Mouse (Mus musculus): ENCODE measurements around the gene Robo1. TPM values are rescaled to one million over a fixed set of nuclear protein-coding genes. Genes with fewer than 3 reads are reported as not detected.

The Robo1 gene
- polyA plus RNA-seq, 1 experiment from 2014 or later, result 44.5 TPM

DNA sequence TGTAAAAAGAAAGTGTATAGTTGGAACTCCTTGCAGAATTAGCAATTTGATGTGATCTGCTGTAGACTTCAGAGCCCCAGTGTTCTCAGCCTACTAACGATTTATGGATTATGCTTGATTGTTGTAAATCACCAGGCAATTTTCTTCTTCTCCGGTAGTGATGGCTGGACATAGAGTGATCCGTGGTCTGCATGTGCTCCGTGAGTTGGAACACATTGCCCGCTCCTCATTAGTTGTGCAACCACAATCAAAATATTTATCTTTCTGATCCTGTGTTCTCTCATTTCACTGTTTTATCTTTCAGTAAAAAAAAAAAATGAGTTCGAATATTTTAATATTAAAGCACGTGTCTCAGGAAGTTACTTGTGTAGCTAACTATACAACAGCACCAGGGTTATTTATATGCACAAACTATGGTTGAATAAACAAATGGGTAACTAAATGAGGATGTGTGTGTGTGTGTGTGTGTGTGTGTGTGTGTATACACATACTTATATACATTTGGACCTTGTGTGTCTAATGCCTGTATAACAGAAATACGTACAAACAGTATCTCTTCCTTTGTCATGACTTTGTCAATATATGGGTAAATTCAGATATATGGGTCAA is 331.3 kb downstream of the Robo1 start:
- WGBS, result 86% methylated on average over 8 of the region's 8 CpGs
- Histone ChIP-seq H3K9me3 (no peaks in the 10 kb centered on the region), H3K4me3 (no peak overlapping the region), H3K27me3 (replicated peaks; ENCODE audit: low read depth, poor library complexity, severe bottlenecking) (no peaks in the 10 kb centered on the region), H3K27ac (replicated peaks) (no peak overlapping the region), H3K4me1 (peaks cover 4% of the 10 kb centered on the region; the same call in 1 of the 2 replicates), H3K36me3 (replicated peaks) (no peaks in the 10 kb centered on the region)
- no peak for DNase-seq (ENCODE audit: low spot score)

DNA sequence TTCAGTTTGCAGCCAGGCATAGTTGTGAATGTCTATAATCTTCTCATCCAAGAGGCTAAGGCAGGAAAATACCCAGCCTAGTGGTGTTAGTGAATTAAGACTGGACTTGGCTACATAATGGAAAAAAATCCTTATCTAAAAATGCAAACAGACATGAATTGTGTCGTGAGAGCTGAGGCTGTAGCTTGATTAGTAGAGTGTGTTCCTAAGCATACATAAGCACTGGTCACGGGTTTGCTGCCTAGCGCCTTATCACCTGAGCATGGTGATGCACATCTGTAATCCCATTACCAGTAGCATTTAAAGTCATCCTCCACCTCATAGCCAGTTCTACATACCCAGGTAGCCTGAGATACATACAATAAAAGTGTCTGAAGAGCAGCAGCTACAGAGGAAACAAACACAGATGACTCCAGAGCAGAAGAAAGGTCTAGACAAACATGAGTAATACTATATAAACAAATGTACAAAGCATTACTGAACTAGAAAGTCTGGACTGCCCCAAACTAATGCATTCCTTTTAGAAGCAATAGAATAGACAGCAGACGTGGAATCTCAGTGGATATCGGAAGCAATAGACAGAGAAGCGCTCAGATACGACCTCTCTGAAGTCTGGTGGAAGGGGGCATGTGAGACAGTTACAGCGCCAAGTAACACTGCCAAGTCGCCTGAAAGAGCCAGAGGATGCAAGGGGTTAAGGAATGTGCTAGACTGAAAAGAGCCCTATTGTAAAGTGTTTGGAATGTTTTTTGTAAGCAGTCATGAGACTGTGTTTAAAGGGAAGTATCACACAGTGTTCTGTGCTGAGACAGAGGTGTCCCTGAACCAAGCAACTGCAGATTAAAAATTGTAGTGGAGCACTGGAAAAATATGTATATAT is 333.1 kb downstream of the Robo1 start:
- Histone ChIP-seq H3K36me3 (replicated peaks) (no peaks in the 10 kb centered on the region), H3K27ac (replicated peaks) (no peak overlapping the region), H3K4me1 (peaks cover 19% of the 10 kb centered on the region), H3K27me3 (replicated peaks; ENCODE audit: low read depth, poor library complexity, severe bottlenecking) (no peaks in the 10 kb centered on the region), H3K4me3 (no peak overlapping the region), H3K9me3 (no peaks in the 10 kb centered on the region)
- DNase-seq (ENCODE audit: low spot score), result no peak
- 77% methylated on average over 9 of the region's 9 CpGs for WGBS

DNA sequence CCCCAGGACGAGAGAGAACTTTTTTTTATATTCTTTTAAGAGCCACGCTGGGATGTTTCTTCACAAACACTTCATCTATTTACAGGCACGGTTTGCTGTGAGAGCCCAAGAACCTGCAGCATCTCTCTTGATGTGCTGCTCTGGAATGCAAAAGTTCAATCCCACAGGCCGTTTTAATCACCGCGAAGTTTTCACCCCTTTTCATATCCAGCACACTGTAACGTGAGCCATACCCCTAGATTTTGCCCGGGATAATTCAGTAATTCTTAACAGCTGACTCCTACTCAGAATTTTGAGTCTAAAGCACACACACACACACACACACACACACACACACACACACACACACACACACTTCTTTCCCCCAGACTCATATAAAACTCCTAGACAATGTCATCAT is 337.8 kb downstream of the Robo1 start:
- WGBS, result 23% methylated on average over 8 of the region's 8 CpGs

DNA sequence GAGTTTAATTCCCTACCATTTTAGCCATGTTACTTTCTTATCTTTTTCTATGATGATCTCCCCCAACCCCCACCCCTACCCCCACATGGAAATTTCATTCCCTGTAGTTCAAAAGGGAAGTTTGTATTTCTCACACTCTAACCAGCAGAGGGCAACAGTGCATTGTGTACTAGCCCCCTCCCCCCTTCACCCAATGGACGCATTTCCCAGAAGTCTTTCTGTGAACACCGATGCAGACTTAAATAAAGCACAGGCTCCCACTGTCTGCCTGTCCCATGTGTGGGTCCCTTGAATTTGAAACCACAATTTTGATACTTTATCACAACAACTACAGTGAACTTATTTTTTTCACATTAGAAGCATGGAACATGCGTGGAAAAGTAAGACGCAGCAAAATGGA is 341.2 kb downstream of the Robo1 start:
- Histone ChIP-seq H3K9me3 (no peaks in the 10 kb centered on the region), H3K27me3 (replicated peaks; ENCODE audit: low read depth, poor library complexity, severe bottlenecking) (no peaks in the 10 kb centered on the region), H3K4me3 (no peak overlapping the region), H3K4me1 (peaks cover 39% of the 10 kb centered on the region), H3K27ac (replicated peaks) (no peak overlapping the region), H3K36me3 (replicated peaks) (no peaks in the 10 kb centered on the region)
- DNase-seq (ENCODE audit: low spot score), result peak; percentile 71
- 43% methylated on average over 4 of the region's 4 CpGs for WGBS

More for the DNA sequence above, 337.8 kb downstream of the Robo1 start:
- peaks cover 36% of the 10 kb centered on the region for H3K4me1 ChIP-seq
- H3K36me3 ChIP-seq (replicated peaks), result no peaks in the 10 kb centered on the region
- H3K4me3 ChIP-seq, result peak overlapping the region; percentile 39
- peak overlapping the region; percentile 61 for H3K27ac ChIP-seq (replicated peaks)
- no peaks in the 10 kb centered on the region for H3K27me3 ChIP-seq (replicated peaks; ENCODE audit: low read depth, poor library complexity, severe bottlenecking)
- no peaks in the 10 kb centered on the region for H3K9me3 ChIP-seq
- peak; percentile 65 for DNase-seq (ENCODE audit: low spot score)

DNA sequence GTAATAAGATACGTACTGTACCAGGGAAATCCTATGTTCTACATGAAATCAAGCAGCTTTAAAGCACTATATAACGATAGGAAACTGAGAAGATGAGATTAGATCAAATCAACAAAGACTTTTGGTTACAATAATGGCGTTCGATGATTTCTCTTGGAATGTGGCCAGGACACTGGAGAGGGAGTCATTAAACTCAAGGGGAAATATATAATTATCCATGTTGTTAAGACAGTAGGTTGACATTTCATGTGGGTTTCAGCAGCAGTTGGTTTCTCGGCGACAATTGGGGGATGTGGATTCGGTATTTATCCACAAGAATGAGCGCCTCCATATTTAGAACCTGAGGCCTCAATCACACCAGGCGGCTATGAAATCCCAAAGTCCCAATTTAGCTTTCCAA is 347.3 kb downstream of the Robo1 start:
- Histone ChIP-seq H3K4me3 (no peak overlapping the region), H3K9me3 (no peaks in the 10 kb centered on the region), H3K27ac (replicated peaks) (no peak overlapping the region), H3K27me3 (replicated peaks; ENCODE audit: low read depth, poor library complexity, severe bottlenecking) (no peaks in the 10 kb centered on the region), H3K36me3 (replicated peaks) (no peaks in the 10 kb centered on the region), H3K4me1 (peaks cover 14% of the 10 kb centered on the region)
- no peak for DNase-seq (ENCODE audit: low spot score)
- 84% methylated on average over 9 of the region's 9 CpGs for WGBS

DNA sequence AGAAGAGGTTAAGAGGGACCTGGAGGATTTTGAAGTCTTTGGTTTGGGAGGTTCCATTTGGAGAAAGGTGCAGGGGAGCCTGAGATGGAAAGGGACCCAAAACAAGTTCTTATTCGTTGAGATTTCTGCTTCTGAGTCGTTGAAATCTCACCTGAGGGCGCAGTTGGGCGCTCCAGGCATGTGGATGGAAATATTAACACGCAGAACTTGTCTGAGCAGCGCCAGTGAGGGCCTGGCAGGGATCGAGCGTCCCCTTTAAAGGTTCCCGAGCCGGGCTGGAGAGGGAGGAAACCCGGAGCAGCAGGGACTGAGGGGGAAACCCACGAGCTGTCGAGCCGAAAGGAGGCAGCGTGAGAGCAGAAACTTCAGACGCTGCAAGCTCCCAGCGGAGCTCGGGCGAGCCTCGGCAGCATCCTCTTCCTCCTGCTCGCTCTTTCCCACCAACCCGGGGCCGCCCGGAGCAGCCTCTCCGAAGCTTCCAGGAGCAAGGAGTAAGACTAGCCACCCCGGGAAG is 354.8 kb downstream of the Robo1 start:
- Histone ChIP-seq H3K27ac (replicated peaks) (peak overlapping the region; percentile 95), H3K9me3 (no peaks in the 10 kb centered on the region), H3K4me3 (peak overlapping the region; percentile 96), H3K4me1 (peaks cover 44% of the 10 kb centered on the region), H3K36me3 (replicated peaks) (peaks cover 9% of the 10 kb centered on the region; the same call in 1 of the 2 replicates), H3K27me3 (replicated peaks; ENCODE audit: low read depth, poor library complexity, severe bottlenecking) (no peaks in the 10 kb centered on the region)
- peak; percentile 91 for DNase-seq (ENCODE audit: low spot score)
- under 1% methylated on average over 26 of the region's 26 CpGs for WGBS

DNA sequence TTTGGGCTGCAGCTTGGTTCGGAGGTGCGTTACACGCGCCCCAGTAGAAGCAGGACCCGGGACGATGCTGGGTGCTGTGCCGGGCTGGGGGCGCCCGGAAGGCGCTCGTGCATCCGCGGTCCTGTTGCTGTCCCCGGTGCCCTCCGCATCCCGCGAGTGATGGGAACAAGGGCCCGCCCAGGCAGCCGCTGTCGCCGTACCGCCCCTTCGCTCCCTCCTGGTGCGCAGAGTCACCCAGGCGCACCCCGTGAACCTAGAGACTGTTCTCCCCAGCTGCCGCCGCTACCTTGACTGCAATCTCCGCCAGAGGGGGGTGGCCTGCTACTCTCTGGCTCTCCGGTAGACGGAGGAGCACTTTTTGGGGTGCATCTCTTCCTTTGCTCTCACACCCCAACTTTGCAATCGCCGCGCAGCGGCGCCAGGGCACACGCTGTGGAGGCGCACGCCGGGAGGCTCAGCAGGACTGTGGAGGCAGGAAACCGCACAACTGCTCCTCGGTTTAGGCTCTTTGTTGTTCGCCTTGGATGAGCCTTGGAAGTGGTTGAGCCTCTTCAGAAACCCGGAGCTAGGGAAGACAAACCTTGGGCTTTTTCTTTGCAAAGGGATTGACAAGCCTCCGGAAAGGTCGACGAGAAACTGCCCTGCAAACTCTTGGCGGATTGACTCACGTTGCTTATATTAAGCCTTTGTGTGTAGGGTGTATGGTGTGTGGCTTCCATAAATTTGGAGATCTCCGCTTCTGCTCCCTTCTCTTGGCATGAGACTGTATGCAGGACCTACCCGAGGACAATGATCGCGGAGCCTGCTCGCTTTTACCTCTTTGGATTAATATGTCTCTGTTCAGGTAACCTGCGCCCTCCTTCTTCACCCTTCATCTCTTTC is 355.5 kb downstream of the Robo1 start:
- peaks cover 9% of the 10 kb centered on the region; the same call in 1 of the 2 replicates for H3K36me3 ChIP-seq (replicated peaks)
- no peaks in the 10 kb centered on the region for H3K9me3 ChIP-seq
- peak overlapping the region; percentile 96 for H3K4me3 ChIP-seq
- under 1% methylated on average over 55 of the region's 55 CpGs for WGBS
- H3K4me1 ChIP-seq, result peaks cover 47% of the 10 kb centered on the region
- DNase-seq (ENCODE audit: low spot score), result peak; percentile 78
- H3K27ac ChIP-seq (replicated peaks), result peak overlapping the region; percentile 95
- no peaks in the 10 kb centered on the region for H3K27me3 ChIP-seq (replicated peaks; ENCODE audit: low read depth, poor library complexity, severe bottlenecking)

DNA sequence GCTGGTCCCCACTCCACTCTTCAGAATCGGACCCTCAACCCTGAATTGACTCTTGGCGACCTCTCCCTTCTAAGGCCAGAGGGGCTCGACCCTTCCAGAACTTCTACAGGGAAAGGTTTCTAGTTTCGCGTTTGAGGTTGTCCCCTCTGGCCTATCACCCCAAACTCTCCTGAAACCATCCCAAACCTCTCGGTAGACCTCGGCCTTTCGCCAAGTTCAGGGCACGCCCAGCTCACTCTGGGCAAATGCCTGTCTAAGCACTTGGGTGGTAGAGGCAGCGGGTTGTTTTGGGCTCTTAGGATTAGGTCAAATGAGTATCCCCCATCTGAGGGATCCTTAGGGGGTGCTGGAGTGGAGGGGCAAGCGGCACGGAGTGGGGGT is 356.1 kb downstream of the Robo1 start:
- peak overlapping the region; percentile 96 for H3K4me3 ChIP-seq
- under 1% methylated on average over 12 of the region's 12 CpGs for WGBS
- H3K27me3 ChIP-seq (replicated peaks; ENCODE audit: low read depth, poor library complexity, severe bottlenecking), result no peaks in the 10 kb centered on the region
- no peaks in the 10 kb centered on the region for H3K9me3 ChIP-seq
- peak; percentile 57 for DNase-seq (ENCODE audit: low spot score)
- peak overlapping the region; percentile 95 for H3K27ac ChIP-seq (replicated peaks)
- peaks cover 51% of the 10 kb centered on the region for H3K4me1 ChIP-seq
- peaks cover 9% of the 10 kb centered on the region; the same call in 1 of the 2 replicates for H3K36me3 ChIP-seq (replicated peaks)

DNA sequence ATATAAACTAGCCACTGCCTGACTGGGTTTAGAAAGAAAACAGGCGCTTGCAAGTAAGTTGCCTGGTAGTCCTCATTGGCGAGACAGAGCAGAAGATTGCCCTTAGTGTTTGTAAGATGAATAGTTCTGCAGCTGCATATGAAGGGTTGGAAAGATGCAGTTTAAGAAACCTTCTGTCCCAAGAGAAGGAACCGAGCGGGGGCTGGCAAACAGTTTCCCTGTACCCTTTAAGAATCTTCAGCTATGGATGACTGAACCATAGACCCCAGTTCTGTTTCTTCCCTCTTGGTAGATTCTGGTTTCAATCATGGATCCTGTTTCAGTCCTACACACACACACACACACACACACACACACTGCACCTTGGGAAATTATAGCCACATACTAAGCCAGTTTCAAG is 356.7 kb downstream of the Robo1 start:
- peak; percentile 61 for DNase-seq (ENCODE audit: low spot score)
- peak overlapping the region; percentile 96 for H3K4me3 ChIP-seq
- H3K36me3 ChIP-seq (replicated peaks), result peaks cover 9% of the 10 kb centered on the region; the same call in 1 of the 2 replicates
- no peaks in the 10 kb centered on the region for H3K27me3 ChIP-seq (replicated peaks; ENCODE audit: low read depth, poor library complexity, severe bottlenecking)
- peaks cover 51% of the 10 kb centered on the region for H3K4me1 ChIP-seq
- peak overlapping the region; percentile 95 for H3K27ac ChIP-seq (replicated peaks)
- 6% methylated on average over 4 of the region's 4 CpGs for WGBS
- no peaks in the 10 kb centered on the region for H3K9me3 ChIP-seq

DNA sequence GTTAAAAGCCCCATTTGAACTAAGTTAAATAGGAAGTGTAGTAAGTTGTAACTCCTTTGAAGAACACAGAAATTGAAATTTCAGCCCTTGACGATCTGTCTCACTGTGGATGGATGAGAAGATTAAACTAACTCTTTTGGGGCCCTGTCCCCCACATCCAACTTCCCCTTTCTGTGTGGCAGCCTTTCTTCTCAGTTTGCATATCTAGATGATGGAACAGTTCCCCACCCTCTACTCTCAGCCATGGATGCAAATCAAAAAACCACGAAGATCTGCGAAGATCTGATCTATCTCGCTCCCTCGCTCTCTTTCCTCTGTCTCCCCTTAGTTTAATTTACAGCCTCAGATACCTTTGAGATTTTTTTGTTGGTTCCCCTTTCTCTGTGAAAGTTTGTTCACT is 357.3 kb downstream of the Robo1 start:
- 52% methylated on average over 5 of the region's 5 CpGs for WGBS
- peaks cover 9% of the 10 kb centered on the region; the same call in 1 of the 2 replicates for H3K36me3 ChIP-seq (replicated peaks)
- no peaks in the 10 kb centered on the region for H3K9me3 ChIP-seq
- H3K4me1 ChIP-seq, result peaks cover 57% of the 10 kb centered on the region
- DNase-seq (ENCODE audit: low spot score), result no peak
- peak overlapping the region; percentile 96 for H3K4me3 ChIP-seq
- no peaks in the 10 kb centered on the region for H3K27me3 ChIP-seq (replicated peaks; ENCODE audit: low read depth, poor library complexity, severe bottlenecking)
- peak overlapping the region; percentile 95; the same call in 1 of the 2 replicates for H3K27ac ChIP-seq (replicated peaks)

DNA sequence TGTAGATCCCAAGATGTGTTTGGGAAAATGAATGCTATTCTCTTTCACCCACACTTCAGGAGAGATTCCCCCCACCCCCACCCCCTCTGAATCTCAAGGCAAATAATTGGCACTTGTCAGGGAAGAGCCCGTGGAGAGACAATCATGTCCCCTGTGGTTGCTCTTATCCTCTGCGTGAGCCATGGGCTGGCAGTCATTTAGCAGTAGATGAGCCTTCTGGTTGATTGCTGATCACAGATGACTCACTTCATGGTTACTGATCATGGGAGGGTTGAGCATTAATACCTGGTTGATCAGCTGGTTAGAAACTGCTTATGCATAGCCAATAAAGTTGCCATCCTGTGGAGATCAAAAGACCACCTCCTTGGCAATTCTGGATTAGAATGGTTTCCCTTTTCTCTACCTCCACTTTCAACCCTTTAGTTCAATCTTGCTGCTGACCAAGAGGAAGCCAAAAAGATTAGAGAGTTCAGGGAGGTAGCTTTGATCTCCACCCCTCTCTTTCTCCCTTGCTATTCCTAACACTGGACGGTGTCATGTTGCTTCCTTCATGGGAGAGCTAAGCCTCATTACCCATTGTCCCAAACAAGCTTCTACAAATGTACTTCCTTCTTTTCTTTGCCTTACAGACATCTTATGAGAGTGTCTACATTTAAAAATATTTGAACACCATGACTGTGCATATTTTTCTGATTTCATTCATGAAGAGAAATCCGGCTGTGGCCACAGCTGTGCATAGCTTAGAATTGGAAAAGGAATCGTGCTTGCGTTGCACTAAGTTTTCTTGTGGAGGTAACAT is 362.3 kb downstream of the Robo1 start:
- Histone ChIP-seq H3K27me3 (replicated peaks; ENCODE audit: low read depth, poor library complexity, severe bottlenecking) (no peaks in the 10 kb centered on the region), H3K27ac (replicated peaks) (no peak overlapping the region; the same call in 1 of the 2 replicates), H3K4me3 (no peak overlapping the region), H3K9me3 (0 out of 2 replicates have a peak, but pooled peaks cover 2% of the 10 kb centered on the region), H3K4me1 (peaks cover 44% of the 10 kb centered on the region), H3K36me3 (replicated peaks) (peaks cover 25% of the 10 kb centered on the region)
- 42% methylated on average over 6 of the region's 6 CpGs for WGBS
- DNase-seq (ENCODE audit: low spot score), result no peak
